Mouse (Mus musculus): ENCODE measurements around the gene Tmem120a. TPM values are rescaled to one million over a fixed set of nuclear protein-coding genes. Genes with fewer than 3 reads are reported as not detected.

The Tmem120a gene
- polyA plus RNA-seq, 1 experiment from 2014 or later, result 127 TPM

GRCm38 (mm10) chr5:135744742-135745141 lies 494 bp upstream of the Tmem120a start:
- WGBS, result 17% methylated on average over 12 of the region's 12 CpGs
- no peaks in the 10 kb centered on the region; the same call in 1 of the 2 replicates for H3K9me3 ChIP-seq (ENCODE audit: control insufficient read depth)
- peak overlapping the region; percentile 83; the same call in 1 of the 2 replicates for H3K9ac ChIP-seq (ENCODE audit: low read depth, low read length)
- ATAC-seq, result no peak
- TF ChIP-seq CTCF (IDR thresholded peaks at IDR 0.05; ENCODE audit: low read depth), result no peak
- H3K4me3 ChIP-seq (ENCODE audit: low read depth, low read length), result peak overlapping the region; percentile 87
- H3K36me3 ChIP-seq (ENCODE audit: control insufficient read depth, insufficient read depth), result peaks cover 12% of the 10 kb centered on the region; the same call in 1 of the 2 replicates
- no peaks in the 10 kb centered on the region for H3K27me3 ChIP-seq (replicated peaks; ENCODE audit: control insufficient read depth, insufficient read depth, low read length)
- peaks cover 9% of the 10 kb centered on the region for H3K4me1 ChIP-seq (replicated peaks; ENCODE audit: control insufficient read depth, insufficient read depth, low read length)
- H3K4me2 ChIP-seq (replicated peaks; ENCODE audit: low read depth), result peak overlapping the region; percentile 95
- H3K27ac ChIP-seq (ENCODE audit: low read depth, low read length), result no peak overlapping the region

GRCm38 (mm10) chr5:135742941-135743740 lies 1.1 kb downstream of the Tmem120a start:
- WGBS, result 18% methylated on average over 18 of the region's 18 CpGs
- peak overlapping the region; percentile 80 for H3K27ac ChIP-seq (ENCODE audit: low read depth, low read length)
- TF ChIP-seq CTCF (IDR thresholded peaks at IDR 0.05; ENCODE audit: low read depth), result no peak

DNA sequence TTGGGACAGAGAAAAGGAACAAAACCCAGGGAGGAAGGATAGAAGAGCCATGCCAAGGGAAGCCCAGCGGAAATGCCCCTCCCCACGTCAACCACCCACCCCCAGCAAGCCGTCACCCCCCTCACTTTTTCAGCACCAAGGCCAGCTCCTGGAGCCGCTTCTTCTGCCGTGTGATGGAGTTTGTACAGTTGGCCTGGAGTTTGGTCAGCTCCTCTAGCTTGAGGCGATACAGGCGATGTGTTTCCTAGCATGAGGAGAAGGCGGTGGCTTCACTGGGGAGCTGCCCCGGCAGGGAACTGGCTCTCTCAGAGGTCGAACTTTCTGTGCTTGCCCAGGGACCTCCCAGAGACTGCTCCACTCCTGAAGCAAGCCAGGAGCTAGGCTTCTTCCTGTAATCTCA lies 2.1 kb downstream of the Tmem120a start:
- WGBS, result 51% methylated on average over 10 of the region's 10 CpGs

More at GRCm38 (mm10) chr5:135742941-135743740, 1.1 kb downstream of the Tmem120a start:
- Histone ChIP-seq H3K4me2 (replicated peaks; ENCODE audit: low read depth) (peak overlapping the region; percentile 95), H3K27me3 (replicated peaks; ENCODE audit: control insufficient read depth, insufficient read depth, low read length) (no peaks in the 10 kb centered on the region), H3K9ac (ENCODE audit: low read depth, low read length) (peak overlapping the region; percentile 83), H3K36me3 (ENCODE audit: control insufficient read depth, insufficient read depth) (peaks cover 12% of the 10 kb centered on the region; the same call in 1 of the 2 replicates), H3K9me3 (ENCODE audit: control insufficient read depth) (no peaks in the 10 kb centered on the region; the same call in 1 of the 2 replicates), H3K4me1 (replicated peaks; ENCODE audit: control insufficient read depth, insufficient read depth, low read length) (peaks cover 9% of the 10 kb centered on the region), H3K4me3 (ENCODE audit: low read depth, low read length) (peak overlapping the region; percentile 87)
- peak; percentile 7; the same call in 1 of the 2 replicates for ATAC-seq

GRCm38 (mm10) chr5:135738266-135738665 lies 6.0 kb downstream of the Tmem120a start:
- no peaks in the 10 kb centered on the region for H3K9me3 ChIP-seq (ENCODE audit: control insufficient read depth)
- WGBS, result 14% methylated on average over 6 of the region's 6 CpGs
- no peak overlapping the region for H3K9ac ChIP-seq (ENCODE audit: low read depth, low read length)
- H3K27me3 ChIP-seq (replicated peaks; ENCODE audit: control insufficient read depth, insufficient read depth, low read length), result no peaks in the 10 kb centered on the region
- no peak overlapping the region for H3K4me2 ChIP-seq (replicated peaks; ENCODE audit: low read depth)
- H3K4me1 ChIP-seq (replicated peaks; ENCODE audit: control insufficient read depth, insufficient read depth, low read length), result peaks cover 6% of the 10 kb centered on the region
- H3K36me3 ChIP-seq (ENCODE audit: control insufficient read depth, insufficient read depth), result peaks cover 49% of the 10 kb centered on the region
- no peak for ATAC-seq
- no peak overlapping the region for H3K27ac ChIP-seq (ENCODE audit: low read depth, low read length)
- no peak for TF ChIP-seq CTCF (IDR thresholded peaks at IDR 0.05; ENCODE audit: low read depth)
- no peak overlapping the region for H3K4me3 ChIP-seq (ENCODE audit: low read depth, low read length)

More for the DNA sequence above, 2.1 kb downstream of the Tmem120a start:
- Histone ChIP-seq H3K9me3 (ENCODE audit: control insufficient read depth) (no peaks in the 10 kb centered on the region), H3K36me3 (ENCODE audit: control insufficient read depth, insufficient read depth) (peaks cover 12% of the 10 kb centered on the region; the same call in 1 of the 2 replicates), H3K4me1 (replicated peaks; ENCODE audit: control insufficient read depth, insufficient read depth, low read length) (peaks cover 9% of the 10 kb centered on the region), H3K27me3 (replicated peaks; ENCODE audit: control insufficient read depth, insufficient read depth, low read length) (no peaks in the 10 kb centered on the region), H3K27ac (ENCODE audit: low read depth, low read length) (no peak overlapping the region), H3K4me2 (replicated peaks; ENCODE audit: low read depth) (no peak overlapping the region), H3K4me3 (ENCODE audit: low read depth, low read length) (no peak overlapping the region), H3K9ac (ENCODE audit: low read depth, low read length) (no peak overlapping the region)
- no peak for ATAC-seq
- TF ChIP-seq CTCF (IDR thresholded peaks at IDR 0.05; ENCODE audit: low read depth), result no peak

DNA sequence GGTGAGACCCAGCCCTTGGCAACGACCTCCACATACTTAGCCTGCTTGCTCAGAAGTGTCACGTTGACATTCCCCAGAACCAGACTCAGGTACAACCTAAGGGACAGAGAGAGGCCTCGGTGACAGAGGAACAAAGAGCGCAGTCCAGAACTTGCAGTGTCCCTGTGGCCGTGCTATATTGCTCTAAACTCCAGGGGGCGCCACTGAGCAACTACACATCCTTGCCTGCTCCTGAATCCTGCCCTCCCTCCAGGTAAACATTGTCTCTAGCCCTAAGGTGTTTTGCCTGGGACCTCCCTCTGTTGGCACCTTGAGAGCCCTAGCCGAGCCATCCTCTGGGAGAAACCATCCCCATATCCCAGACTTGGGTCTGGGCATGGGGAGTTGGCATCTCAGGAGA lies 7.1 kb downstream of the Tmem120a start:
- Histone ChIP-seq H3K4me3 (ENCODE audit: low read depth, low read length) (no peak overlapping the region), H3K27me3 (replicated peaks; ENCODE audit: control insufficient read depth, insufficient read depth, low read length) (no peaks in the 10 kb centered on the region), H3K9me3 (ENCODE audit: control insufficient read depth) (no peaks in the 10 kb centered on the region), H3K4me2 (replicated peaks; ENCODE audit: low read depth) (no peak overlapping the region), H3K36me3 (ENCODE audit: control insufficient read depth, insufficient read depth) (peaks cover 60% of the 10 kb centered on the region), H3K27ac (ENCODE audit: low read depth, low read length) (0 out of 2 replicates have a peak overlapping the region, but pooled peaks have one; percentile 21), H3K9ac (ENCODE audit: low read depth, low read length) (no peak overlapping the region), H3K4me1 (replicated peaks; ENCODE audit: control insufficient read depth, insufficient read depth, low read length) (no peaks in the 10 kb centered on the region)
- no peak for ATAC-seq
- 80% methylated on average over 7 of the region's 7 CpGs for WGBS
- peak; percentile 75 for TF ChIP-seq CTCF (IDR thresholded peaks at IDR 0.05; ENCODE audit: low read depth)

- no peak for ATAC-seq
- Histone ChIP-seq H3K4me3 (ENCODE audit: low read depth, low read length) (no peak overlapping the region), H3K9ac (ENCODE audit: low read depth, low read length) (no peak overlapping the region), H3K4me2 (replicated peaks; ENCODE audit: low read depth) (no peak overlapping the region), H3K27me3 (replicated peaks; ENCODE audit: control insufficient read depth, insufficient read depth, low read length) (no peaks in the 10 kb centered on the region), H3K9me3 (ENCODE audit: control insufficient read depth) (no peaks in the 10 kb centered on the region), H3K27ac (ENCODE audit: low read depth, low read length) (no peak overlapping the region), H3K4me1 (replicated peaks; ENCODE audit: control insufficient read depth, insufficient read depth, low read length) (no peaks in the 10 kb centered on the region), H3K36me3 (ENCODE audit: control insufficient read depth, insufficient read depth) (peaks cover 60% of the 10 kb centered on the region)
- TF ChIP-seq CTCF (IDR thresholded peaks at IDR 0.05; ENCODE audit: low read depth), result no peak
- 91% methylated on average over 16 of the region's 16 CpGs for WGBS
Measured at GRCm38 (mm10) chr5:135736544-135736943, 7.7 kb downstream of the Tmem120a start.

All from intestine, postnatal 0 days (tissue).